Mouse (Mus musculus) lung, postnatal 0 days (tissue): ENCODE measurements at regions not wholly inside any gene's neighbourhood (a gene's known extent, or its start where the extent isn't known, plus 50 kb on each side); places are given as distances from the start of the nearest gene placed in this dataset.

Source experiments
- CTCF ChIP-seq: IDR thresholded peaks from 2 replicates; pipeline ENCODE4 v1.5.1; 2016; ENCODE audit warnings: antibody characterized with exemption, mild to moderate bottlenecking
- EP300 ChIP-seq: IDR thresholded peaks from 2 replicates; pipeline ENCODE4 v1.6.1; 2016; ENCODE audit warnings: antibody characterized with exemption, mild to moderate bottlenecking, control low read depth

GRCm38 (mm10) chr7:116847846-116848730 is 343.9 kb downstream of the Nucb2 start:
- TF ChIP-seq CTCF = no peak
- no peak for TF ChIP-seq EP300
